Mouse (Mus musculus) intestine, embryonic 15.5 days (tissue): ENCODE data around the gene Fam111a. TPM values are rescaled to one million over a fixed set of nuclear protein-coding genes. Genes with fewer than 3 reads are reported as not detected.
A peak's percentile ranks its signal among the peaks of the same experiment; 100 is the strongest.

Experiments used
- ATAC-seq: fragments of 200-750 bp; cut with Nextera tagmentation; 2 replicates; pipeline ENCODE4 v1.8.0; 2017; ENCODE audit warnings: moderate TSS enrichment, moderate library complexity
- H3K27ac ChIP-seq: fragments of 300-500 bp; sonication (generic); 2 replicates; pipeline ENCODE4 v1.5.1; 2015; ENCODE audit warnings: mild to moderate bottlenecking, inconsistent platforms
- H3K27me3 ChIP-seq: fragments of 300-500 bp; sonication (generic); replicated peaks from 2 replicates; pipeline ENCODE4 v1.6.1; 2015; ENCODE audit warnings: inconsistent platforms
- H3K36me3 ChIP-seq: fragments of 300-500 bp; sonication (generic); 2 replicates; pipeline ENCODE4 v1.6.1; 2015; ENCODE audit warnings: inconsistent platforms
- H3K4me1 ChIP-seq: fragments of 300-500 bp; sonication (generic); replicated peaks from 2 replicates; pipeline ENCODE4 v1.6.1; 2015; ENCODE audit warnings: inconsistent platforms
- H3K4me2 ChIP-seq: fragments of 300-500 bp; sonication (generic); replicated peaks from 2 replicates; pipeline ENCODE4 v1.6.1; 2015; ENCODE audit warnings: mild to moderate bottlenecking, inconsistent platforms
- H3K4me3 ChIP-seq: fragments of 300-500 bp; sonication (generic); replicated peaks from 2 replicates; pipeline ENCODE4 v1.5.1; 2015; ENCODE audit warnings: inconsistent platforms
- H3K9ac ChIP-seq: fragments of 300-500 bp; sonication (generic); 2 replicates; pipeline ENCODE4 v1.6.1; 2015; ENCODE audit warnings: inconsistent platforms
- H3K9me3 ChIP-seq: fragments of 300-500 bp; sonication (generic); 2 replicates; pipeline ENCODE4 v1.6.1; 2016; ENCODE audit warnings: inconsistent platforms
- WGBS: fragments of 180-500 bp; shearing (Covaris S2); methylation state at CpG from one replicate; pipeline ENCODE4 v1.1.7; 2015; 5-methylcytosine and 5-hydroxymethylcytosine counted together
- polyA plus RNA-seq: library from polyadenylated mRNA; unstranded; fragments of >200 nt; fragmentation: Nextera tagmentation; extraction: Ambion mirVana; gene quantifications from 2 replicates; pipeline ENCODE4 v1.2.1, GENCODE M21; 2015

Gene Fam111a
- polyA plus RNA-seq, 1 experiment from 2014 or later: 20.0 TPM

DNA sequence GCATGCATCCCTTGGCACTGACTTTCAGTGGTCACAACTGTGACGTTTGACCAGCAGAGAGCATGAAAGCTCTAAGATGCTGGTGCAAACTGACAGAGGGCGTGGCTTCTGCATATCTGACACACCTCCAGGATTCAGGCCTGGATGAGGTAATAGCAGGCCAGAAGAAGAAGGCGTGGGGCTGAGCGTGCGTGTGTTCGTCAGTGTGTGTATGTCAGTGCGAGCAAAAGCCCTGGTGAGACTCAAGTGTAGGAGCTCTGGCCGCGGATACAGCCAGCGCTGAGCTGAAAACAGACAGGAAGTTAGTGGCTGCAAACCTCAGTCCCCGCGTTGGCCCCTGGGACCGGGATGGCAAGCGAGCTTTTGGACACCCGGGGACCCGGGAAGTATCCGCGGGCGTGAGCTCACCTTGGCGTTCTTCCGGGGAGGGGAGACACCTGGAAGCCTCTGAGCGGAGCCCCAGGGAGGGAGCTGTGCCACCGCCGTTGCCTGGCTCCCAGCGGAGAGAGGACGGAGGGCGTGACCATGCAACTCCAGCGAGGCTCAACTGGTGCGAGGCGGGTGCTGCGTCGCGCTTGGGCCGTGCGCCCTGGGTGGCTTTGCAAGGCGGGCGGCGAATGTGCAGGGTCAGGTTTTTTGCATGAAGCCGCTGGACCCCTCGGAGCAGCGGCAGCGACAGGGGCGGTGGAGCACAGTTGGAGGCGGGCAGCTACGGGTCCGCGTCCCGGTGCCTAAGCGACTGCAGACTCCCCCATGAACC, 50.2 kb downstream of the Fam111a start:
- Histone ChIP-seq H3K36me3 (no peaks in the 10 kb centered on the region), H3K9ac (peak overlapping the region; percentile 72), H3K4me2 (peak overlapping the region; percentile 95), H3K9me3 (no peaks in the 10 kb centered on the region), H3K4me3 (peak overlapping the region; percentile 68), H3K27ac (peak overlapping the region; percentile 86), H3K4me1 (0 out of 2 replicates have a peak, but pooled peaks cover 6% of the 10 kb centered on the region), H3K27me3 (no peaks in the 10 kb centered on the region)
- under 1% methylated on average over 47 of the region's 49 CpGs for WGBS
- peak; percentile 95 for ATAC-seq

DNA sequence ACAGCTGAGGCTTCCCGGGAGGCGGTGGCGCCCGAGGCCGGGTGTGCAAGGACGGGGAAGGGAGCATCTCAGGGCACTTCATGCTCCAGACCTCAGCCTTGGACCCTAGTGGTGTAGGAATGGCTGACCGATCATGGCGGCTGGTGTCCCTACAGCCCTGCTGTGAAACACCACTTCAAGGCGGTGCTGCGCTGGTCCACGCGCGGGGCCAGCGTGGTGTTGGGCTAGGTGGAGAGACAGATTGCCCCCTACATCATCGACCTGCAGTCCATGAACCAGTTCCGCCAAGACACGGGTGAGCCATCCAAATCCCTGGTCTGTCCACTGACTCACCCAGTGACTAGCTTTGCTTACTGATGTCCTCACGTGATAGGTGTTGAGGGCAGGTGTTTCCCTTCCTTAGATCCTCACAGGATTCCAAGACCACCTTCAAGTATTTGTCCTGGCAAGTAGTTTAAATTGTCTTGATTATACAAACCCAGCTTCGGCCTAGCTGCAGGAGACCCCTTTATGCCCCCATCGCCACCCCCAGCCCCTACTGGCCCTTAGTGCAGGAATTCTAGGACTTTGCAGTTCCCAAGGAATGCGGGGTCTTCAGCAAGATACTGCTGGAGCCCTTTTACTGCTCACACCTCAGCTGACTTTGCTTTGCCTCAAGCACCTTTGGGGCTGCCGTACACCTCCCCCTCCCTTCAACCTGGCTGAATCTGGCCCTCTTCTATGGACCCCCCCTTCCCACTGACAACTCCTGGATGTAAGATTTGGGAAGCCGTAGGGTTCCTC, 50.9 kb downstream of the Fam111a start:
- Histone ChIP-seq H3K9ac (peak overlapping the region; percentile 72), H3K9me3 (no peaks in the 10 kb centered on the region), H3K27ac (peak overlapping the region; percentile 86), H3K4me1 (0 out of 2 replicates have a peak, but pooled peaks cover 6% of the 10 kb centered on the region), H3K36me3 (no peaks in the 10 kb centered on the region), H3K27me3 (no peaks in the 10 kb centered on the region), H3K4me3 (peak overlapping the region; percentile 68), H3K4me2 (peak overlapping the region; percentile 95)
- 14% methylated on average over 23 of the region's 23 CpGs for WGBS
- ATAC-seq: peak; percentile 63

DNA sequence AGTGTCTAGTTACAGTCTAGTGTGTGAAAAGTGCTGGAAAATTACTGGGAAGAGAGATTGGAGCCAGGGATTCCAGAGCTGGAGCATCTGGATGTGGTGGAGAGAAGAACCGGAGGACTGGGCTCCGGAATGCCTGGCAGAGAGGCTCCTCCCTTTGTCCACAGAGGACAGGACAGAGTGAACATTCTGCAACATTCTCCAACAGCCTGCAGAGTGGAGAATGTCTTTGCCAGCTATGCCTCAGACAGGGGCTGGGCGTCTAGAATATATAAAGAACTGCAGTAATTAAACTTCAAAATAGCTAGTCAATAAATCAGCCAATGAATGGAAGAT, 51.5 kb downstream of the Fam111a start:
- peak overlapping the region; percentile 95 for H3K4me2 ChIP-seq
- no peak overlapping the region for H3K27ac ChIP-seq
- H3K4me3 ChIP-seq: peak overlapping the region; percentile 68
- H3K27me3 ChIP-seq: no peaks in the 10 kb centered on the region
- no peaks in the 10 kb centered on the region for H3K36me3 ChIP-seq
- H3K4me1 ChIP-seq: 0 out of 2 replicates have a peak, but pooled peaks cover 6% of the 10 kb centered on the region
- H3K9ac ChIP-seq: no peak overlapping the region
- 48% methylated on average over 3 of the region's 3 CpGs for WGBS
- H3K9me3 ChIP-seq: no peaks in the 10 kb centered on the region
- ATAC-seq: no peak

DNA sequence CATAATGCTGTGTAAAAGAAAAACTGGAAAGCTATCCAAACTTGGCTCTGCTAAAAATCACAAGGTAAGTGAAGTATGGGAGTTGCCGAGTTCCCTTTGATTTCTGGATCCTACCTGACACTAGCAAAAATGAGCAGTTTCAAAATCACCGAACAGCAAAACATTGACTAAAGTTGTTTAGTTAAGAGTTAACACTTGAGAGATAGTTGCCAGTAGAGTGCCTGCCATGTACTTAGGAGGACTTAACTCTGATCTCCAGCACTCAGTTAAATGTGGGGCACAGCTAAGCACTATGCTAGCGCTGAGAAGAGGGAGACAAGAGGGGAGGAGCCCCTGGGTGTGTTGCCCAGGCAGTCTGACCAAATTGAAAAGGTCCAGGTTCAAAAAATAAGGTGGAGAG, 53.1 kb downstream of the Fam111a start:
- Histone ChIP-seq H3K4me3 (no peak overlapping the region), H3K27ac (no peak overlapping the region), H3K27me3 (no peaks in the 10 kb centered on the region), H3K9ac (no peak overlapping the region), H3K4me1 (0 out of 2 replicates have a peak, but pooled peaks cover 6% of the 10 kb centered on the region), H3K36me3 (no peaks in the 10 kb centered on the region), H3K9me3 (no peaks in the 10 kb centered on the region), H3K4me2 (no peak overlapping the region)
- 60% methylated on average over 3 of the region's 3 CpGs for WGBS
- ATAC-seq: no peak

DNA sequence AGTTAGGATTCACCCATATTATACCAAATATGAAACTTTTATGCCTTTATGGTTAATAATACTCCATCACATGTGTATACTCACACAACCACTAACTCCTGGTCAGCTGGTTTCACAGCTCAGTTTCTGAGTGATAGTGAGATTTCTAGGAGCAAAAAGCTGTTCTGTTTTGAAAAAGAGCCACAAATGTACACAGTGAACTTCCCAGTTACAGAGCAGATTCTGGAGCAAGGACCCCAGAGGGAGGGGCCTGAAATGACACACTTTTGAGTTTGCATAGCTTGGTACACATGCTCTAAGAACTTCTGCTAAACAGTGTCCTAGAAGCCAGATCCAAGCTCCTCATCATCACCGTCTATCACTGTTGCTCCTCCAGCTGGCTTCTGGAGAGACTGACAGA, 54.1 kb downstream of the Fam111a start, which contains the start of gene Gm4952:
Gm4952 (plus strand) TSS at position 301 of the 400 bp plus-strand sequence.
- H3K4me3 ChIP-seq: no peak within 1 kb of the TSS
- H3K9me3 ChIP-seq: no peaks in the 10 kb centered on the region
- no peak within 1 kb of the TSS for H3K9ac ChIP-seq
- no peak for ATAC-seq
- 0 out of 2 replicates have a peak, but pooled peaks cover 6% of the 10 kb centered on the region for H3K4me1 ChIP-seq
- no peaks in the 10 kb centered on the region for H3K27me3 ChIP-seq
- H3K4me2 ChIP-seq: no peak within 1 kb of the TSS
- no peaks in the 10 kb centered on the region for H3K36me3 ChIP-seq
- no peak within 1 kb of the TSS for H3K27ac ChIP-seq
- 56% methylated on average over 1 of the region's 1 CpGs for WGBS

DNA sequence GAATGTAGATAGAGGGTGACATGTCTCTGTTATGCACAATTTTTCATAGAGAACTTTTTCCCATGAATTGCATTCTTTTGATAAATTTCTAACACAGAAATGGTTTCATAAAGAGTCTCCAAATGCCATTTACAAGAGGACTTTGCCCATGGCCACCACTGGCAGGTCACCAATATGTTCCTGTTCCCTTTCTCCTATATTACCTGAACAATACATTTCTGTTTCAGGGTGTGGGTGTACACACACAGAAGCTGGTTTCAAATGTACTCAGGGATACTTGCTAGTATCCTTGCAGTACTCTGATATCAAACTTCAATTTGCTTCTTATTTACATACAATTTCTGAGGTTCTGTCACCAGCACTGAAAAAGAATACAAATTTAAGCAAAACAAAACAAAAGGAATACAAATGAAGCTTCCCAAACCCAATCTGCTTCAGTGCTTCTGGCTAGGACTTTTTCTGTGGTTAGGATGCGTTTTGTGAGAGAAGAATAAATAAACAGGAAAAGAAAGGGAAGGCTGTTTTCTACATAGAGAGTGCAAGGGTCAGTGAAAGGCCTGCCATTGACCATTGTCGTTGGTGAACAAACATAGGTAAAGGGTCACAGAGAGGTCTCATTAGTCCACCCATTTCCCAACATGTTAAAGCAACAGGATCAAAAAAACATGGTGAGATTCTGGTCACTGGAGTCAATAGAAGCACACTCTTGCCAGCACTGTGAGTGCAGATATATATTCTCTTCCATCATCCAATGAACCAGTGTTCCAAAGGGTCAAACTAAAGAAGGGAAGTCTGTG, 55.3 kb downstream of the Fam111a start:
- Histone ChIP-seq H3K4me1 (0 out of 2 replicates have a peak, but pooled peaks cover 6% of the 10 kb centered on the region), H3K36me3 (no peaks in the 10 kb centered on the region), H3K9ac (no peak overlapping the region), H3K27ac (no peak overlapping the region), H3K4me2 (no peak overlapping the region), H3K9me3 (no peaks in the 10 kb centered on the region), H3K27me3 (no peaks in the 10 kb centered on the region), H3K4me3 (no peak overlapping the region)
- no peak for ATAC-seq
- WGBS: 23% methylated on average over 2 of the region's 2 CpGs

DNA sequence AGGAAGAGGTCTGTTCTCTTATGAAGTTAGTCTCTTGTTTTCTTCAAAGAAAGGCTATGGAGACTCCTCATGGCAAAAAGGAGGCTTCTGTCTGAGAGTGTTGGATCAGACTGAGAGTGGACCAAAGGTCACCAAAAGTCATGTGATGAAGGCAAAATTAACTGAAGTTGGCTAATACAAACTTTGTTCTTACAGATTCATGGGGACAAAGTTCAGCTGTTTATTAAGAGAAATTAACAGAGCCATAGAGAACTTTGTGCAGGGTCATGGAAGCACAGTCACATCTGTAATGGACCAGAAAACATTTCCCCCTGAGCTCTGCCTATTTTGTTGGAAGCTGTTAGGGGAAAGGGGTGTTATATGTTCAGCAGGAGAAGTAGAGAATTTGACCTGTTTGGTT, 62.8 kb downstream of the Fam111a start:
- Histone ChIP-seq H3K4me2 (no peak overlapping the region), H3K4me3 (no peak overlapping the region), H3K9me3 (no peaks in the 10 kb centered on the region), H3K4me1 (no peaks in the 10 kb centered on the region), H3K36me3 (no peaks in the 10 kb centered on the region), H3K27me3 (no peaks in the 10 kb centered on the region), H3K27ac (no peak overlapping the region), H3K9ac (no peak overlapping the region)
- peak; percentile 82 for ATAC-seq

DNA sequence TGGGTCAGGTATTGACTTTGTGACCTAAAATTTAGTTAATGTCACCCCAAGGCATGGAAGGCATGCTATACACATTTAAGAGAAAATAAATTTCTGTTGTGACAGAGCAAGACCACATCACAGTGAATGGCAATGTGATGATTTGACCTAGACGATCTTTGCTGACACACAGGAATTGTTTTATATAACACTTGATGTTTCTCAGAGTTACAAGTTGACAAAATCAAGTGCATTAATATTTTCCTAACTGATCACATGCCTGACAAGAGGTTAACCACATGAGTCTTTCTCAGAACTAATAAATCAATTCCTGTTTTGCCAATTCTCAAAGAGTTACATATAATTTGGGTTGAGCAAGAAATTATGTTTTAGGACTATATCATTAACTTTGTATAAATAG, 68.1 kb downstream of the Fam111a start:
- no peaks in the 10 kb centered on the region for H3K9me3 ChIP-seq
- H3K4me3 ChIP-seq: no peak overlapping the region
- H3K27me3 ChIP-seq: no peaks in the 10 kb centered on the region
- ATAC-seq: no peak
- no peak overlapping the region for H3K27ac ChIP-seq
- no peaks in the 10 kb centered on the region for H3K36me3 ChIP-seq
- no peak overlapping the region for H3K4me2 ChIP-seq
- WGBS: 74% methylated on average over 1 of the region's 1 CpGs
- H3K9ac ChIP-seq: no peak overlapping the region
- H3K4me1 ChIP-seq: no peaks in the 10 kb centered on the region

DNA sequence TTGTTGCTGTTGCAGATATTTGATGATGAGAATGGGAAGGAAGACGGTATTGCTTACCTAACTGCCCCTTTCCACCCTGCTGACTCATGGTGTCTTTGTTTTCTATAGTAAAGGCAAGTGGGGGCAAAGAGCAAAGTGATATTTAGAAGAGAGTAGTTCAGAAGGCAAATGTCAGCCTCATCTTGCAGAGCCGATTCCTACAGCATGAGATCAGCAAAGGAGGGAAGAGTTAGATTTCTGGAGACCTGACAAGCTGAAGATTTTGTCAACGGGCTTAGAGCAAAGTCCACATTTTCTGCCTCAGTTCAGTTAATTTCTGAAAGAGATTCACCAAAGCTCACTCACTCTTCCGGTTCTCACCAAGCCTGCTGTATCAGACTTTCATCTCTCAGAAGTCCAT, 87.6 kb downstream of the Fam111a start, which contains the start of gene Glyat:
Glyat (plus strand) TSS at position 133 of the 400 bp plus-strand sequence.
- peak; percentile 61; the same call in 1 of the 2 replicates for ATAC-seq

DNA sequence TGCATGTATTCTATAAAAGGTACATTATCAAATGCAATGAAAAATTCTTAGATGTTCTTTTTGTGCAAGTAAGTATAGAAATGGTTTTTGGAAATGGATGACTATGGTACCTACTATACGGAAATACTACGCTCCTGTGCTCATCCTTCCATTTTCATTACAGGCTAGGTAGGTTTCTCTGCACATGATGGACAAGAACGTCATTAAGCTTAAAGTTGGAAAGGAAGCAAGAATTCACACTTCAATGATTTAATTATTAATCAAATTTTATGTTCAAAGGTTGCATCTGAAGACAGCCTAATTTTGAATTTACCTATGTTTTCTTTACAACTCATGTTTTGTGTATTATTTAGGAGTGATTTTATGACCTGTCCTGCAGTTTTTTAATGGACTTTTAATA, 88.7 kb downstream of the Fam111a start:
- Histone ChIP-seq H3K9ac (no peak overlapping the region), H3K27me3 (no peaks in the 10 kb centered on the region), H3K9me3 (no peaks in the 10 kb centered on the region), H3K27ac (no peak overlapping the region), H3K36me3 (no peaks in the 10 kb centered on the region), H3K4me3 (no peak overlapping the region), H3K4me2 (no peak overlapping the region), H3K4me1 (no peaks in the 10 kb centered on the region)
- ATAC-seq: no peak
- WGBS: 88% methylated on average over 3 of the region's 3 CpGs

More for the DNA sequence above, 87.6 kb downstream of the Fam111a start, which contains the start of gene Glyat:
- Histone ChIP-seq H3K36me3 (no peaks in the 10 kb centered on the region), H3K9ac (no peak within 1 kb of the TSS), H3K9me3 (no peaks in the 10 kb centered on the region), H3K4me3 (no peak within 1 kb of the TSS), H3K4me2 (no peak within 1 kb of the TSS), H3K27ac (no peak within 1 kb of the TSS), H3K4me1 (no peaks in the 10 kb centered on the region), H3K27me3 (no peaks in the 10 kb centered on the region)
- WGBS: 58% methylated on average over 4 of the region's 4 CpGs

DNA sequence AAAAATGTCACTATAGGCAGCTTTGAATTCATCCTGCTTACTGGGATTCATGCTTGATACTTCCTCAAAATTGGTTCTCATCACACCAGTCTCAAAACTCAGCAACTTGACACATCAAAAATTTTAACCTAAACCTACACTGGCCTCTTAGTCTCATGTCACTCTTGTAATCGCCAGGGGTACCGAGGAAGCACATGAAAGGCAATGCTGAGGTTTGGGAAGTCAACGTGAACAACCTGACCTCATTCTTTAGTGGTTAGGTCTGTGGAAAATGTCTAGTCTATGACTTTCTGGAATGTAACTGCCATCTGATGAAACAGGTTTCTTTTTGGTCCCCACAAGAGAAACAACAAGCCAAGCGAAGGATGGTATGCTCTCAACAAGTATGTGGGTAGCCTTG, 89.4 kb downstream of the Fam111a start:
- Histone ChIP-seq H3K27ac (no peak overlapping the region), H3K4me1 (no peaks in the 10 kb centered on the region), H3K4me2 (no peak overlapping the region), H3K27me3 (no peaks in the 10 kb centered on the region), H3K36me3 (no peaks in the 10 kb centered on the region), H3K9ac (no peak overlapping the region), H3K9me3 (no peaks in the 10 kb centered on the region), H3K4me3 (no peak overlapping the region)
- WGBS: 89% methylated on average over 4 of the region's 4 CpGs
- ATAC-seq: no peak

DNA sequence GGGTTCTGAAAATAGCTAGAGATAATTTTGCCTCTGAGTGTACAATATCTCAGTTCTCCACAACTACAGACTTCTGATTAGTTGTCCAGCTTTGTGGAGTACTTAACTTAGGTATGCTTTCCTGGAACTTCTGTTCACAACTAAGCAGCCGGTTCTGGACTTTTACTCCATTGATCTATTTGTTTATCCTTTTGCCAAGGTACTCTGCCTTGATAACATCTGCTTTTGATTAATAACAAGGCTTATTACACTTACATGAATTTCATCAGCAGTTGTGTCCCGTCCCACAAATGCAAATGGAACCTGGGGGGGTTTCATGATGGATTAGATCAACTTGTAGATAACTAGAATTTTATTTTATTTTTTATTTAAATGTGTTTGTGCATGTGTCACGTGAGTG, 91.3 kb downstream of the Fam111a start:
- no peak overlapping the region for H3K4me2 ChIP-seq
- H3K27me3 ChIP-seq: no peaks in the 10 kb centered on the region
- no peak for ATAC-seq
- no peak overlapping the region for H3K4me3 ChIP-seq
- no peaks in the 10 kb centered on the region for H3K4me1 ChIP-seq
- no peak overlapping the region for H3K27ac ChIP-seq
- no peak overlapping the region for H3K9ac ChIP-seq
- no peaks in the 10 kb centered on the region for H3K36me3 ChIP-seq
- no peaks in the 10 kb centered on the region for H3K9me3 ChIP-seq
- 63% methylated on average over 3 of the region's 3 CpGs for WGBS
